Mouse (Mus musculus) forebrain, embryonic 13.5 days (tissue): ENCODE measurements around the gene Vhl. TPM values are rescaled to one million over a fixed set of nuclear protein-coding genes. Genes with fewer than 3 reads are reported as not detected.

Experiments used
- ATAC-seq: fragments of 200-750 bp; cut with Nextera tagmentation; 2 replicates; pipeline ENCODE4 v1.8.0; 2017
- H3K27ac ChIP-seq: fragments of 300-500 bp; sonication (generic); 2 replicates; pipeline ENCODE4 v1.5.1; 2015; ENCODE audit warnings: inconsistent platforms, mild to moderate bottlenecking, moderate library complexity
- H3K27me3 ChIP-seq: fragments of 300-500 bp; sonication (generic); 2 replicates; pipeline ENCODE4 v1.6.1; 2015; ENCODE audit warnings: mild to moderate bottlenecking, inconsistent platforms
- H3K36me3 ChIP-seq: fragments of 300-500 bp; sonication (generic); 2 replicates; pipeline ENCODE4 v1.6.1; 2015; ENCODE audit warnings: mild to moderate bottlenecking, inconsistent platforms; ENCODE audit not compliant: poor library complexity, severe bottlenecking
- H3K4me1 ChIP-seq: fragments of 300-500 bp; sonication (generic); 2 replicates; pipeline ENCODE4 v1.6.1; 2015; ENCODE audit warnings: inconsistent platforms
- H3K4me2 ChIP-seq: fragments of 300-500 bp; sonication (generic); 2 replicates; pipeline ENCODE4 v1.6.1; 2015; ENCODE audit warnings: inconsistent platforms, mild to moderate bottlenecking, moderate library complexity
- H3K4me3 ChIP-seq: fragments of 300-500 bp; sonication (generic); 2 replicates; pipeline ENCODE4 v1.5.1; 2015; ENCODE audit warnings: mild to moderate bottlenecking, inconsistent platforms
- H3K9ac ChIP-seq: fragments of 300-500 bp; sonication (generic); 2 replicates; pipeline ENCODE4 v1.6.1; 2015; ENCODE audit warnings: mild to moderate bottlenecking, inconsistent platforms
- H3K9me3 ChIP-seq: fragments of 300-500 bp; sonication (generic); replicated peaks from 2 replicates; pipeline ENCODE4 v1.6.1; 2016; ENCODE audit warnings: inconsistent platforms
- WGBS: fragments of 180-500 bp; shearing (Covaris S2); methylation state at CpG from one replicate; pipeline ENCODE4 v1.1.7; 2015; 5-methylcytosine and 5-hydroxymethylcytosine counted together
- polyA plus RNA-seq: library from polyadenylated mRNA; unstranded; fragments of >200 nt; fragmentation: Nextera tagmentation; extraction: Ambion mirVana; gene quantifications from 2 replicates; pipeline ENCODE4 v1.2.1, GENCODE M21; 2015

Vhl gene
- polyA plus RNA-seq, 1 experiment from 2014 or later: 57.3 TPM

DNA sequence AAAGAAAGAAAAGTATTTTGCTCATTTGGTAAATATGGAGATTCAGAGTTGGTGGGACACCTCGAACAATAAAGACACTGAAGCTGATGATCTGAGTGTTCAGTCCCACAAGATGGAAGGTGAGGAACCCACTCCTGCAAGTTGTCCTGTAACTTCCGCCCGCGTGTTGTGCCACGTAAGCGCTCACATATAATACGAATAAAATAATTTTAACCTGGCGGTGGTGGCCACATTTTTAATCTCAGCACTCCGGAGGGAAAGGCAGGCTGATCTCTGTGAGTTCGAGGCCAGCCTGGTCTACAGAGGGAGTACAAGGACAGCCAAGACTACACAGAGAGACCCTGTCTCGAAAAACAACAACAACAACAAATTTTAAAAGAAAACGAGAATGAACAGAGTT, 19.8 kb upstream of the Vhl start:
- peak overlapping the region; percentile 96 for H3K4me3 ChIP-seq
- H3K27ac ChIP-seq: 0 out of 2 replicates have a peak overlapping the region, but pooled peaks have one; percentile 40
- H3K4me2 ChIP-seq: peak overlapping the region; percentile 93
- no peaks in the 10 kb centered on the region for H3K9me3 ChIP-seq
- H3K9ac ChIP-seq: peak overlapping the region; percentile 93; the same call in 1 of the 2 replicates
- no peaks in the 10 kb centered on the region for H3K27me3 ChIP-seq
- ATAC-seq: no peak
- peaks cover 22% of the 10 kb centered on the region for H3K4me1 ChIP-seq
- H3K36me3 ChIP-seq: peaks cover 9% of the 10 kb centered on the region; the same call in 1 of the 2 replicates
- 56% methylated on average over 12 of the region's 12 CpGs for WGBS

DNA sequence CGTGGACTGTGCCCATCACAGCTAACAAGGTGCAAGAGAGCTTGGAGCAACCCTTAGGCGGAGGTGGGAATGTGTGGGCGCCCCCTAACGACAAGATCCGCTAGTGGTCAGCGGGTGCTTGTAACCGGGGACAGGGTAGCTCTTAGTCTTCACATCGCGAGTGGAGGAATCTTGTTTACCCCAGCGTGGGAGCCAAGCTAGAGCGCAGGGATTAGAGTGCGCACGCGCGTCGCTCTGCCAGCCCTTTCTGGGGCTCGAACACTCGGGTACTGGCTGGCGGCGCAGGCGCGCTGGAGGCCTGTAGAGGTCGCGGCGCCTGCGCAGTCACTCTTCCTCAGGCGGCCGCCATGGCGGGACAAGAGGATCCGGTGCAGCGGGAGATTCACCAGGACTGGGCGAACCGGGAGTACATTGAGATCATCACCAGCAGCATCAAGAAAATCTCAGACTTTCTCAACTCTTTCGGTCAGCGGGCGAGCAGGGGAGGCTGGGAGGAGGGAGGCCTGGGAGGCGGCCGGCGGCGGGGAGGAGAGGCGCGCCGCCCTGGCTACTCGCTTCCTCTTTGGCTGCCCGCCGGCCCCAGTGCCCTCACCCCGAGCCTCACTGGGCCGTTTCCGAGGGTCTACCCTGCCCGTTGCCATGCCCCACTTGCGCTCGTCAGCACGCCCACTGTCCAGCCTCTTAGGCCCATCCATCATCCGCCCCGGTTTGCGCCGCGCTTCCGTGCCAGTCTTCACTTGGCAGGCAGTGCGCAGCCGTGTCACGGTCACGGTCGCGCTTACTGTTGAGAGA, 19.1 kb upstream of the Vhl start, which contains the start of gene Brk1:
Gene Brk1 (plus strand): TSS at position 341 of the 792 bp plus-strand sequence.
- peak; percentile 95 for ATAC-seq
- H3K36me3 ChIP-seq: peaks cover 9% of the 10 kb centered on the region; the same call in 1 of the 2 replicates
- peak within 1 kb of the TSS; percentile 93 for H3K9ac ChIP-seq
- peaks cover 22% of the 10 kb centered on the region for H3K4me1 ChIP-seq
- peak within 1 kb of the TSS; percentile 96 for H3K4me3 ChIP-seq
- peak within 1 kb of the TSS; percentile 93 for H3K4me2 ChIP-seq
- peak within 1 kb of the TSS; percentile 57 for H3K27ac ChIP-seq
- H3K9me3 ChIP-seq: no peaks in the 10 kb centered on the region
- under 1% methylated on average over 65 of the region's 65 CpGs for WGBS
- H3K27me3 ChIP-seq: no peaks in the 10 kb centered on the region

DNA sequence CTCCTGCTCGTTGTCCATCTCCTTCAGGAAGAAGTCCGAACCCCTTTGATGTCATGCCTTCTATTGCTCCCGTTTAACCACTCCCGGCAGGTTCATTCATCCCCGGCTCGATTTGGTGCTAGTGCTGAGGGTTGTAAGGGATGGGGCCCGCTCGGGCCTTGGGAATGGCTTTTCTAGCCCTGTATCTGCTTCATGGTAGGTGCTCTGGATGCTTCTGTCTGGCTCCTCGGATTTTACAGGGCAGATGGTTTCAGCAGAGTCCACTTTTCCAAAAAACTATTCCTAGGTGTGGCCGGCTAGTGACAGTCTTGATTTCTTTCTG, 18.6 kb upstream of the Vhl start:
- H3K4me3 ChIP-seq: peak overlapping the region; percentile 96
- peak overlapping the region; percentile 93 for H3K9ac ChIP-seq
- peaks cover 21% of the 10 kb centered on the region for H3K4me1 ChIP-seq
- peak overlapping the region; percentile 93 for H3K4me2 ChIP-seq
- 4% methylated on average over 10 of the region's 10 CpGs for WGBS
- ATAC-seq: peak; percentile 11; the same call in 1 of the 2 replicates
- peak overlapping the region; percentile 57 for H3K27ac ChIP-seq
- no peaks in the 10 kb centered on the region for H3K27me3 ChIP-seq
- H3K36me3 ChIP-seq: peaks cover 10% of the 10 kb centered on the region
- no peaks in the 10 kb centered on the region for H3K9me3 ChIP-seq

GRCm38 (mm10) chr6:113608871-113609270, 14.9 kb upstream of the Vhl start:
- Histone ChIP-seq H3K27ac (no peak overlapping the region), H3K27me3 (no peaks in the 10 kb centered on the region), H3K36me3 (peaks cover 41% of the 10 kb centered on the region), H3K9me3 (0 out of 2 replicates have a peak, but pooled peaks cover 3% of the 10 kb centered on the region), H3K9ac (no peak overlapping the region), H3K4me1 (peaks cover 17% of the 10 kb centered on the region), H3K4me2 (no peak overlapping the region), H3K4me3 (no peak overlapping the region)
- ATAC-seq: no peak
- WGBS: 88% methylated on average over 6 of the region's 6 CpGs

GRCm38 (mm10) chr6:113609293-113609692, 14.5 kb upstream of the Vhl start:
- ATAC-seq: no peak
- Histone ChIP-seq H3K4me1 (peaks cover 17% of the 10 kb centered on the region), H3K36me3 (peaks cover 45% of the 10 kb centered on the region), H3K9ac (no peak overlapping the region), H3K4me3 (no peak overlapping the region), H3K4me2 (no peak overlapping the region), H3K9me3 (0 out of 2 replicates have a peak, but pooled peaks cover 3% of the 10 kb centered on the region), H3K27ac (no peak overlapping the region), H3K27me3 (no peaks in the 10 kb centered on the region)
- 94% methylated on average over 7 of the region's 7 CpGs for WGBS

GRCm38 (mm10) chr6:113612258-113612969, 11.3 kb upstream of the Vhl start:
- H3K9me3 ChIP-seq: 0 out of 2 replicates have a peak, but pooled peaks cover 3% of the 10 kb centered on the region
- H3K27ac ChIP-seq: no peak overlapping the region
- no peaks in the 10 kb centered on the region for H3K27me3 ChIP-seq
- H3K4me1 ChIP-seq: no peaks in the 10 kb centered on the region
- H3K9ac ChIP-seq: no peak overlapping the region
- H3K4me3 ChIP-seq: no peak overlapping the region
- peaks cover 67% of the 10 kb centered on the region for H3K36me3 ChIP-seq
- ATAC-seq: no peak
- no peak overlapping the region for H3K4me2 ChIP-seq
- 93% methylated on average over 8 of the region's 8 CpGs for WGBS

DNA sequence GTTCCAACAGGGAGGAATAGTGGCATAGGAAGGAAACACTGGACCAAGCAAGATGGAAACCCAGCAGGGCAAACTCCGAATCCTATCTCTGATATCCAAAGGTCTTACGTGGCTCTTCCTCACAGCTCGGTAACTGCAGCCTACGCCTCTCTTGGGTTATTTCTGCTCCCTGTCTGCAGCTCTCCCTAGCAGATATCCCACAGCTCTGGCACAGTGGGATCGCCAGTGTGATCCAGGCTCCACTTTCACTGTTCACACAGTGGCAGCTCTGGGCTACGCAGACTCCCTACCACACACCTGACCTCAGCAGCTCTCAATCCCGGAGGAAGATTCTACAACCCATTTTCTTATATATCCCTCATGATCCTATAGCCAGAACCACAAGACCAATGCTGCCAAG, 9.6 kb upstream of the Vhl start:
- Histone ChIP-seq H3K4me3 (no peak overlapping the region), H3K27me3 (no peaks in the 10 kb centered on the region), H3K9ac (no peak overlapping the region), H3K9me3 (0 out of 2 replicates have a peak, but pooled peaks cover 3% of the 10 kb centered on the region), H3K4me2 (no peak overlapping the region), H3K27ac (no peak overlapping the region), H3K4me1 (no peaks in the 10 kb centered on the region), H3K36me3 (peaks cover 77% of the 10 kb centered on the region)
- WGBS: 98% methylated on average over 7 of the region's 7 CpGs
- no peak for ATAC-seq

DNA sequence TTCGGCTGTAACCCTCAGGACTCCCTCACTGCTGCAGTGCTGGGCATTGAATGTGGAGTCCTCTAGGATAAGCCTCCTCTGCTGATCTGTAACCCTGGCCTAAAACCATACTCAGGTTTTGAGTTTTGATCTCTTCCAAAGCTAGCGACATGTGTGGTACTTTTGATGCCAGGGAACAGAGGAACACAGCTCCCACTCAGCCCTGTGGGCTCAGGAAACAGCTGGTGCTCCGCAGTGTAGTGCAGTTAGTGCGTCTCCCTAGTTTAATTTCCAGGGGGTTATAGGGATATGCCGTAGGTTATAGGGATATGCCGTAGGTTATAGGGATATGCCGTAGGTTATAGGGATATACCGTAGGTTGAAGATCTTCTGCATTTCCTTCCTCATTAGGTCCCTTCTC, 8.8 kb upstream of the Vhl start:
- 98% methylated on average over 8 of the region's 8 CpGs for WGBS
- no peak overlapping the region for H3K27ac ChIP-seq
- ATAC-seq: no peak
- H3K9me3 ChIP-seq: 0 out of 2 replicates have a peak, but pooled peaks cover 3% of the 10 kb centered on the region
- no peaks in the 10 kb centered on the region for H3K27me3 ChIP-seq
- no peak overlapping the region for H3K4me2 ChIP-seq
- H3K4me1 ChIP-seq: no peaks in the 10 kb centered on the region
- no peak overlapping the region for H3K9ac ChIP-seq
- H3K36me3 ChIP-seq: peaks cover 77% of the 10 kb centered on the region
- H3K4me3 ChIP-seq: no peak overlapping the region

DNA sequence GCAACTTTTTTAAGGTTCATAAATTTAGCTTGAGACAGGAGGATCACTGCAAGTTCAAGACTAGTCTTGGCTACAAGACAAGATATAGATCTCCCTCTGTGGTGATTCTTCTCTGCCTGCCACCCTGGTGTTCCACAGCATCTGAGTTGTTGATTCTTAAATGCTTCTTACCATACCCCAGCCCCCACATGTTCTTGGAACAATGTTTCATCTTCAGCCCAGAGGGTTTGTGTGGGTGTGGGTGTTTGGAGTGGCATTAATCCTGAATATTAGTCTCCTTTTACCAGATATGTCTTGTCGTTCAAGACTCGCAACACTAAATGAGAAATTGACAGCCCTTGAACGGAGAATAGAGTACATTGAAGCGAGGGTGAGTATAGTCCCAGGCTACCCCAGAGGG, 8.3 kb upstream of the Vhl start:
- no peak overlapping the region for H3K27ac ChIP-seq
- no peaks in the 10 kb centered on the region for H3K4me1 ChIP-seq
- H3K9me3 ChIP-seq: 0 out of 2 replicates have a peak, but pooled peaks cover 3% of the 10 kb centered on the region
- ATAC-seq: no peak
- no peak overlapping the region for H3K4me2 ChIP-seq
- H3K36me3 ChIP-seq: peaks cover 73% of the 10 kb centered on the region
- H3K27me3 ChIP-seq: no peaks in the 10 kb centered on the region
- H3K9ac ChIP-seq: no peak overlapping the region
- no peak overlapping the region for H3K4me3 ChIP-seq
- 97% methylated on average over 4 of the region's 4 CpGs for WGBS

GRCm38 (mm10) chr6:113623386-113623785, 373 bp upstream of the Vhl start:
- Histone ChIP-seq H3K27ac (peak overlapping the region; percentile 7; the same call in 1 of the 2 replicates), H3K9ac (peak overlapping the region; percentile 82), H3K36me3 (peaks cover 16% of the 10 kb centered on the region), H3K4me3 (peak overlapping the region; percentile 79), H3K4me2 (peak overlapping the region; percentile 84), H3K9me3 (0 out of 2 replicates have a peak, but pooled peaks cover 3% of the 10 kb centered on the region), H3K4me1 (peaks cover 19% of the 10 kb centered on the region), H3K27me3 (no peaks in the 10 kb centered on the region)
- WGBS: 76% methylated on average over 5 of the region's 5 CpGs
- peak; percentile 20; the same call in 1 of the 2 replicates for ATAC-seq

DNA sequence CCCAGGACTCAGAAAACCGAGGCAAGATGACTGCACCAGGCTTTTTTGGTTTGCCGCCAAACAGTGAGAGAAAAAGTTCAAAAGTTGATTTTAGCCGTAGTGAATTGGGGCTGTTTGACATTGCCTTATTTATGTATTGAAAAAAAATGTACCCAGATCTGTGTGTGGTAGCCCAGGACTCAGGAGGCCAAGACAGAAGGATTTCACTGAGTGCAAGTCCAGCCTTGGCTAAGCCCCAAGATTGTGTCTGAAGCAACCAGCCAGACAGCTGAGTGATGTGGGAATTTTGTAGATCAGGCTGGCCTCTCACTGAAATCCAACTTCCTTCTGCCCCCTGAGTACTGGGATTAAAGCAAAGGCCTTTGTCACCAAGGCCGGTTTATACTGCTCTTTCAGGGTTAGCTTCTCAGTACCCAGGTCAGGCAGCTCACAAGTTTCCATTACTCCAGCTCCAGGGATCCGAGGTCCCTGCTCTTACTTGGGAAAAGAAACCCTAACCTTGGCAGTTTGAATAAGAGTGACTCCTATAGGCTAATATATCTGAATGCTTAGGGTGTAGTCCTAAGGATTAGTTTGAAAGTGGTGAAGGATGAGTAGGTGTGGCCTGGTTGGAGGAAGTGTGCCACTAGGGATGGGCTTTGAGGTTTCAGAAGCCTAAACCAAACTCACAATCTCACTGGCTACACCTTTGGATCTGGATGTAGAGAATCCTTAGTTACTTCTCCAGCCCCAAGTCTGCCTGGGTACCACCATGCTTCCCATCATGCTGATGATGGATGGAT, 1.4 kb downstream of the Vhl start:
- Histone ChIP-seq H3K4me1 (peaks cover 19% of the 10 kb centered on the region), H3K36me3 (peaks cover 32% of the 10 kb centered on the region), H3K9ac (peak overlapping the region; percentile 82), H3K4me2 (peak overlapping the region; percentile 84), H3K27me3 (no peaks in the 10 kb centered on the region), H3K27ac (no peak overlapping the region), H3K4me3 (peak overlapping the region; percentile 79), H3K9me3 (0 out of 2 replicates have a peak, but pooled peaks cover 3% of the 10 kb centered on the region)
- no peak for ATAC-seq
- WGBS: 45% methylated on average over 5 of the region's 5 CpGs
